Mouse (Mus musculus) heart, embryonic 15.5 days (tissue): Measurements from ENCODE around the gene Scrg1. TPM values are rescaled to one million over a fixed set of nuclear protein-coding genes. Genes with fewer than 3 reads are reported as not detected.
"Not testable (repeated sequence)": the region's sequence is repeated elsewhere in the genome, so short reads cannot be mapped to it uniquely, and the experiment has no call there.

Experiments
- ATAC-seq: fragments of 200-750 bp; cut with Nextera tagmentation; replicated peaks from 2 replicates; pipeline ENCODE4 v1.8.0; 2017; ENCODE audit warnings: low read depth, moderate TSS enrichment; ENCODE audit not compliant: insufficient number of reproducible peaks, insufficient read depth, low FRiP score
- H3K27ac ChIP-seq: fragments of 300-500 bp; sonication (generic); 2 replicates; pipeline ENCODE4 v1.5.1; 2015; ENCODE audit warnings: mild to moderate bottlenecking, inconsistent platforms
- H3K27me3 ChIP-seq: fragments of 300-500 bp; sonication (generic); 2 replicates; pipeline ENCODE4 v1.6.1; 2015; ENCODE audit warnings: inconsistent platforms
- H3K36me3 ChIP-seq: fragments of 300-500 bp; sonication (generic); 2 replicates; pipeline ENCODE4 v1.6.1; 2015; ENCODE audit warnings: mild to moderate bottlenecking, inconsistent platforms
- H3K4me1 ChIP-seq: fragments of 300-500 bp; sonication (generic); replicated peaks from 2 replicates; pipeline ENCODE4 v1.6.1; 2015; ENCODE audit warnings: inconsistent platforms
- H3K4me2 ChIP-seq: fragments of 300-500 bp; sonication (generic); 2 replicates; pipeline ENCODE4 v1.6.1; 2015; ENCODE audit warnings: inconsistent platforms, mild to moderate bottlenecking, moderate library complexity
- H3K4me3 ChIP-seq: fragments of 300-500 bp; sonication (generic); 2 replicates; pipeline ENCODE4 v1.5.1; 2015; ENCODE audit warnings: mild to moderate bottlenecking, inconsistent platforms
- H3K9ac ChIP-seq: fragments of 300-500 bp; sonication (generic); 2 replicates; pipeline ENCODE4 v1.6.1; 2015; ENCODE audit warnings: mild to moderate bottlenecking, inconsistent platforms
- H3K9me3 ChIP-seq: fragments of 300-500 bp; sonication (generic); replicated peaks from 2 replicates; pipeline ENCODE4 v1.6.1; 2016; ENCODE audit warnings: inconsistent platforms
- WGBS: fragments of 180-500 bp; shearing (Covaris S2); methylation state at CpG from one replicate; pipeline ENCODE4 v1.1.7; 2015; ENCODE audit warnings: mixed read lengths; 5-methylcytosine and 5-hydroxymethylcytosine counted together
- polyA plus RNA-seq: library from polyadenylated mRNA; unstranded; fragments of >200 nt; fragmentation: Nextera tagmentation; extraction: Ambion mirVana; gene quantifications from 2 replicates; pipeline ENCODE4 v1.2.1, GENCODE M21; 2015

Gene Scrg1
- polyA plus RNA-seq, 1 experiment from 2014 or later: 2.4 TPM

DNA sequence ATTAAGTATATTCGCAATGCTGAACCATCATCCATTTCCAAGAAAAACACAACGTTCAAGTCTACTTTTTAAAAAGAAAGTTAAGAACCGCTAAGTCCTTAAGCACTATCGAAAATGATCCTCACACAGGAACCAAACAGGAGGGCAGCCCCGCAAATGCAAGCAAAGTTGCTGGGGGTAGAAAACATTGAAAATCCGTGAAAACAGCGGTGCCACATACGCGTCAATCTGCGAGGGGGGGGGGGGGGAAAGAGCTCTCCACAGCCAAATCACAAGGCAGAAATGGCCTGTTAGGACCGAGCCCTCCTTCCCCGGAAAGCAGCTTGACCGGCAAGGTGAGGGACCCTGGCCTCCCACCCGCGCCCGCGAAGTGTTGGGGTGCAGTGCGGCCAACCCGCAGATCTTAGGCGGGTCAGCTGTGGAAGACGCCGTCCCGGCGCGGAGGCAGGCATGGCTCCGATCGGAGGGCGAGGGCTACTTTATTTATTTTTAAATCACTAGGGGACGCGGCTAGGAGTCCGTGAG lies 55.1 kb downstream of the Scrg1 start:
- H3K9ac ChIP-seq: peak overlapping the region; percentile 88
- H3K27ac ChIP-seq: peak overlapping the region; percentile 80
- peak overlapping the region; percentile 97 for H3K4me2 ChIP-seq
- peaks cover 9% of the 10 kb centered on the region; the same call in 1 of the 2 replicates for H3K36me3 ChIP-seq
- peaks cover 13% of the 10 kb centered on the region for H3K4me1 ChIP-seq
- 0 out of 2 replicates have a peak, but pooled peaks have one; percentile 0 for ATAC-seq
- WGBS: 2% methylated on average over 30 of the region's 31 CpGs
- no peaks in the 10 kb centered on the region for H3K9me3 ChIP-seq
- peak overlapping the region; percentile 78 for H3K4me3 ChIP-seq
- H3K27me3 ChIP-seq: no peaks in the 10 kb centered on the region

DNA sequence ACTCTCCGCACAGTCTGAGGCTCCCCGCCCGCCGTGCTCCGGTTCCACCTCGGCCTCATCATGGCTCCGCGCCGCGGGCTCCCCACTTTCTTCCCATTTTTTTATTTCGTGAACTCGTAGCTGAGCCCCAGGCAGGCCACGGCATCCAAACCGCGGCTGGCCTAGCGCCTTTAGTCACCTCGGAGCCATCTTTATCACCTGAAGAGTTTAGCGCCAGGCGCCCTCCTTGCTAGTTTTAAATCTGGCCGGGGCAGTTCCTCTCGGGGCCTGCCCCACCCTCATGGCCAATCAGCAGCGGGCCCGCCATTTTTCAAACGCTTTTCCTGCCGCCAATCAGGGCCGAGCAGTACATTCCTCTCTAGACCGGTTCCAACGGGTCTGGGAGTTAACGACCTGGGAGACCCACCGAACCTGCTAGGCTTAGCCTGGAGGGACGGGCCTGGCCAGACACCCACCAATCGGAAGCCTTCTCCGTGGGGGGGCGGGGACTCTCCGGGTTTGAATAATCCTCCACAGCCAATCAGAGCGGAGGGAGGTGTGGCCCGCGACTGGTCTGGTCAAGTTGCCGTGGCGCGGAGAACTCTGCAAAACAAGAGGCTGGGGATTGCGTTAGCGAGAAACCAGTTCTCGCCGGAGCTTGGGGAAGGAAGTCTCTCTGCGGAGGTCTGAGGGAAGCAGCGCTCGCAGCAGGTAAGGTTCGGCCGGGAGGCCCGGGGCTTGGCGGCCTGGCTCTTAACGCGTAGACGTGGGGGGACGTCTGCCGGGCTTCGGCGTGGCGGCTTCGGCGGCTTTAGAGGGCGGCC lies 55.8 kb downstream of the Scrg1 start, which contains the start of gene Hmgb2:
Gene Hmgb2 (plus strand): TSS at position 592 of the 803 bp plus-strand sequence.
- WGBS: under 1% methylated on average over 63 of the region's 63 CpGs
- H3K36me3 ChIP-seq: peaks cover 15% of the 10 kb centered on the region; the same call in 1 of the 2 replicates
- H3K27ac ChIP-seq: peak within 1 kb of the TSS; percentile 100
- H3K9me3 ChIP-seq: no peaks in the 10 kb centered on the region
- H3K4me3 ChIP-seq: peak within 1 kb of the TSS; percentile 78
- H3K27me3 ChIP-seq: no peaks in the 10 kb centered on the region
- peak within 1 kb of the TSS; percentile 97 for H3K4me2 ChIP-seq
- peaks cover 13% of the 10 kb centered on the region for H3K4me1 ChIP-seq
- peak; percentile 100 for ATAC-seq
- H3K9ac ChIP-seq: peak within 1 kb of the TSS; percentile 98

DNA sequence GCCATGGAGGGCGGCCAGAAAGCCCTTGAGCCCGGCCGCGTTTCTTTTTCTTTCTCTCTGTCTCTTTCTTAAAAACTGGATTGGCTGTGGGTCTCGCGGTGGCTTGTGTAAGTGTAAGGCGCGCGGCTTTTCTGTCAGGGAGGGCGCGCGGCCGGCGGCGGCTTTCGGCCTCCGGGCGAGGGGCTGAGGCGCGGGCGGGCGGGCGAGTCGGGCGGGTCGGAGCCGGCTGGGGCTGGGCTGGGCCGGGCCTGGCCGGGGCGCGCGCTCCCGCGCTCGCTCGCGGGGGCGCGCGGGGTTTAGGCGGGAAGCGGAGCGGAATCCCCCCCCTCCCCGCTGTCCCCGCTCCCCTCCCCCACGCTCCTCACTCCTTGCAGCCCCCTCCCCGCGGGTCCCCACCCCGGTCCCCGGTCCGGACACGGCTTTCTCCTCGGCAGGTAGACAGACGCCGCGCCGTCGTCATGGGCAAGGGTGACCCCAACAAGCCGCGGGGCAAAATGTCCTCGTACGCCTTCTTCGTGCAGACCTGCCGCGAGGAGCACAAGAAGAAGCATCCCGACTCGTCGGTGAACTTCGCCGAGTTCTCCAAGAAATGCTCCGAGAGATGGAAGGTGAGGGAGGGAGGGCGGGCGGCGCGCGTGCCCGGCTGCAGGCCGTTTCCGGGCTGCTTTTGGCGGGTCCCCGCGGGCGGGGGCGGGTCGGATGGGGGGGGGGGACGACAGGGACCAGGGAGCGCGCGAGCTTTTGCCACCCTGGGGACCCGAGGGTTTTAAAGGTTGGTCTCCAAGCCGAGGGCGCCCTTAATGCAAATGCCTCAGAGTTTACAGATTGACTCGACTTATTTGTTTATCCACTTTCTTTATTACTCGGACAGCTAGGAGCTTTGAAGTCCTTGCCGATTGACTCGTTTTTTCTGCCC lies 56.7 kb downstream of the Scrg1 start:
- peaks cover 13% of the 10 kb centered on the region for H3K4me1 ChIP-seq
- H3K27me3 ChIP-seq: no peaks in the 10 kb centered on the region
- H3K9ac ChIP-seq: peak overlapping the region; percentile 98
- WGBS: under 1% methylated on average over 51 of the region's 96 CpGs
- H3K36me3 ChIP-seq: peaks cover 19% of the 10 kb centered on the region; the same call in 1 of the 2 replicates
- no peaks in the 10 kb centered on the region for H3K9me3 ChIP-seq
- peak overlapping the region; percentile 62 for H3K4me2 ChIP-seq
- peak overlapping the region; percentile 78 for H3K4me3 ChIP-seq
- peak; percentile 29 for ATAC-seq
- H3K27ac ChIP-seq: peak overlapping the region; percentile 100

DNA sequence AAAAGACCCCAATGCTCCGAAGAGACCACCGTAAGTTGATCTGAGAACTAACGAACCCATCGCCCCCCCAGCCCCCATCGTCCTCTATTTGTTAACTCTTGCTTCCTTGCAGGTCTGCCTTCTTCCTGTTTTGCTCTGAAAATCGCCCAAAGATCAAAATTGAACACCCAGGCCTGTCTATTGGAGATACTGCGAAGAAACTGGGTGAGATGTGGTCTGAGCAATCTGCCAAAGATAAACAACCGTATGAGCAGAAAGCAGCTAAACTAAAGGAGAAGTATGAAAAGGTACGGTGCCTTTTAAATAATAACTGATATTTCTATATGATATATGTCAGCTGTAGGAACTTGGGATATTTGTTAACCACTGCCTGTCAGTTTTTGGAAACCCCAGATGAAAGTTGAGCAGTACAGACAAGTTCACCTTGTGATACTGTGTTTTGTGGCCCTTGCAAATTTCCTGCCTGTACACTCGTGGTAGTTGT lies 57.5 kb downstream of the Scrg1 start:
- Histone ChIP-seq H3K27ac (peak overlapping the region; percentile 100; the same call in 1 of the 2 replicates), H3K4me3 (peak overlapping the region; percentile 78), H3K9ac (peak overlapping the region; percentile 98), H3K36me3 (peaks cover 25% of the 10 kb centered on the region; the same call in 1 of the 2 replicates), H3K4me2 (peak overlapping the region; percentile 62), H3K4me1 (peaks cover 13% of the 10 kb centered on the region)
- H3K27me3 ChIP-seq, ATAC-seq, H3K9me3 ChIP-seq: not testable (repeated sequence)
- WGBS: 9% methylated on average over 10 of the region's 10 CpGs

DNA sequence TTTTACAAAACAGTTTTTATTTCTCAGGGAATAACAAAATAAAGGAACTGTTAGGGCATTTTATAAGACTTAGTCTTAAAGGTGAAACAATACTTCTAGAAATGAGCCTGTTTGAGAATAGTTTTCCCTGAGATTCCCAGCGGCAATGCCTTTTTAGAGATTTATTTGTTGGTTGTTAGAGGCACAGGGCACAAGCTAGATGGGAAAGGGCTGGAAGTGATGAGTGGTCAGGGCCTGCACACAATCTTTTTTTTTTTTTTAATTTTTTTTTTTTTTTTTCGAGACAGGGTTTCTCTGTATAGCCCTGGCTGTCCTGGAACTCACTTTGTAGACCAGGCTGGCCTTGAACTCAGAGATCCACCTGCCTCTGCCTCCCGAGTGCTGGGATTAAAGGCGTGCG lies 61.0 kb downstream of the Scrg1 start:
- WGBS: 83% methylated on average over 5 of the region's 5 CpGs
- Histone ChIP-seq H3K4me1 (peaks cover 10% of the 10 kb centered on the region; the same call in 1 of the 2 replicates), H3K36me3 (peaks cover 21% of the 10 kb centered on the region; the same call in 1 of the 2 replicates)
- not testable (repeated sequence) for H3K27me3 ChIP-seq, H3K4me2 ChIP-seq, H3K9me3 ChIP-seq, H3K4me3 ChIP-seq, H3K27ac ChIP-seq, H3K9ac ChIP-seq, ATAC-seq

DNA sequence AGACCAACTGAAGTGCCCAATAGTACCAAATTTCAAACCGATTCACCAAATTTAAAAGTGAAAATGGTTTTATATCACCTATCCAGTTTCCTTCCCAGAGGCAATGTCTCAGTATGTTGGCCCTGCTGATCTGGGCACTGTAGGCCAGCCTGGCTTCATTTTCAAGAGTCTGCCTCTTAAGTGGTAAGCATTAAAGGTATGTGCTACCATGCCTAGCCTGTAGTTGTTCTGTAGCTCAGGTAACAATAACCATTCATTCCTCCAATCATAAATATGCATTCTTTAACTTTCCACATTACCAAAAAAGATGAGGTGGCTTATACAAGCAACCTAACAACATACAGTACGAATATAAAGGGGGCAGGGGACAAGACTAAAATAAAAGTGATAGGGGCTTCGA lies 62.0 kb downstream of the Scrg1 start:
- H3K27ac ChIP-seq: no peak overlapping the region
- ATAC-seq: no peak
- H3K9me3 ChIP-seq: no peaks in the 10 kb centered on the region
- H3K4me3 ChIP-seq: no peak overlapping the region
- H3K36me3 ChIP-seq: peaks cover 21% of the 10 kb centered on the region; the same call in 1 of the 2 replicates
- H3K4me2 ChIP-seq: no peak overlapping the region
- 85% methylated on average over 3 of the region's 3 CpGs for WGBS
- peaks cover 10% of the 10 kb centered on the region; the same call in 1 of the 2 replicates for H3K4me1 ChIP-seq
- H3K9ac ChIP-seq: no peak overlapping the region
- no peaks in the 10 kb centered on the region for H3K27me3 ChIP-seq

DNA sequence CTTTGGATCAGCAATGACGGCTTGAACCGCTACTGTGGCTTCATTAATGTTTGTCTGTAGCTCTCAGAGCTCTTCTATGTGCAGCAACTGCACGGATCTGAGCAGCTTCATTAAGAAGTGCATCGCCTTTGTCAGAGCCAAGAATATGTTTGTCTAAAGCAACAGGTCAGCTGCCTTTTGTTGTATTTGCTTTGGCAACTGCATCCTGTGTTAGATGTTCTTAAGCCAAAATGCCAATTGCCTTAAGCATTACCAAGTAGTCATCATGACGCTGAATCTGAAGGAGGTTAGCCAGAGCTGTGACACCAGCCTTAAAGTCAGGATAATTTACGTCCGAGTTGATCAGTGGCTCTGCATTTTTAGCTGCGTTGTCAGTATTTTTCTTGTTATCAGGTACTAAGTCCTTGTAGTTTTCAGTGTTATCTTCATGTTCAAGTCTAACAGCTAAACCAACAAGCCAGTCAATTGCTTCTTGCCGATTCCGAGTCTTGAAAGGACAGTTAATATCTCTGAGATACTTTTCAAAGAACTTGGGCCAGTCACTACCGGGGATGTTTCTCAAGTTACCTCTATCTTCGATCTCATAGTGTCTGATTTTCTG lies 64.6 kb downstream of the Scrg1 start:
- ATAC-seq: no peak
- Histone ChIP-seq H3K9me3 (no peaks in the 10 kb centered on the region), H3K27ac (no peak overlapping the region), H3K36me3 (peaks cover 19% of the 10 kb centered on the region; the same call in 1 of the 2 replicates), H3K4me1 (0 out of 2 replicates have a peak, but pooled peaks cover 4% of the 10 kb centered on the region), H3K9ac (no peak overlapping the region), H3K27me3 (no peaks in the 10 kb centered on the region), H3K4me2 (no peak overlapping the region), H3K4me3 (no peak overlapping the region)
- WGBS: 60% methylated on average over 12 of the region's 12 CpGs

Other genes starting within 250 kb of the Scrg1 start
- gene Hand2, start 134.9 kb upstream of the Scrg1 start, polyA plus RNA-seq: 8.7 and 11.8 TPM in 2 replicates
- 46.6 and 46.9 TPM in 2 replicates for gene Sap30, start 31.9 kb downstream of the Scrg1 start, polyA plus RNA-seq
- 181 and 273 TPM in 2 replicates for gene Hmgb2, start 56.0 kb downstream of the Scrg1 start, polyA plus RNA-seq
- gene Galnt7, start 197.1 kb downstream of the Scrg1 start, polyA plus RNA-seq: 5.2 and 7.6 TPM in 2 replicates